Mouse (Mus musculus): ENCODE measurements around the gene Snrnp70. TPM values are rescaled to one million over a fixed set of nuclear protein-coding genes. Genes with fewer than 3 reads are reported as not detected.
"Not testable (repeated sequence)": the region's sequence is repeated elsewhere in the genome, so short reads cannot be mapped to it uniquely, and the experiment has no call there.

Snrnp70 gene
- polyA plus RNA-seq, 1 experiment from 2014 or later = 300 TPM

GRCm38 (mm10) chr7:45361243-45361804 is 34.2 kb downstream of the Snrnp70 start:
- Histone ChIP-seq H3K27ac (replicated peaks) (peak overlapping the region; percentile 68), H3K9me3 (no peaks in the 10 kb centered on the region), H3K4me1 (peaks cover 26% of the 10 kb centered on the region), H3K4me3 (peak overlapping the region; percentile 46), H3K27me3 (peaks cover 37% of the 10 kb centered on the region), H3K36me3 (peaks cover 19% of the 10 kb centered on the region), H3K4me2 (replicated peaks) (peak overlapping the region; percentile 81), H3K9ac (replicated peaks) (peak overlapping the region; percentile 65)
- WGBS = under 1% methylated on average over 43 of the region's 43 CpGs
- peak; percentile 89 for ATAC-seq (ENCODE audit: low FRiP score, low read depth)

- ATAC-seq (ENCODE audit: low FRiP score, low read depth) = no peak; the same call in 1 of the 2 replicates
- Histone ChIP-seq H3K9me3 (no peaks in the 10 kb centered on the region), H3K36me3 (peaks cover 23% of the 10 kb centered on the region), H3K4me1 (peaks cover 21% of the 10 kb centered on the region), H3K27ac (replicated peaks) (no peak overlapping the region), H3K9ac (replicated peaks) (no peak overlapping the region), H3K4me3 (no peak overlapping the region), H3K27me3 (peaks cover 37% of the 10 kb centered on the region), H3K4me2 (replicated peaks) (peak overlapping the region; percentile 81)
- 50% methylated on average over 18 of the region's 18 CpGs for WGBS
Observed at GRCm38 (mm10) chr7:45360404-45361125, 35.0 kb downstream of the Snrnp70 start.

GRCm38 (mm10) chr7:45359081-45359480 is 36.5 kb downstream of the Snrnp70 start:
- H3K4me3 ChIP-seq; H3K27ac ChIP-seq (replicated peaks); H3K9ac ChIP-seq (replicated peaks); ATAC-seq (ENCODE audit: low FRiP score, low read depth); H3K4me2 ChIP-seq (replicated peaks); H3K9me3 ChIP-seq: not testable (repeated sequence)
- WGBS = 65% methylated on average over 11 of the region's 11 CpGs
- Histone ChIP-seq H3K4me1 (peaks cover 16% of the 10 kb centered on the region), H3K27me3 (peaks cover 32% of the 10 kb centered on the region), H3K36me3 (peaks cover 33% of the 10 kb centered on the region)

- no peak overlapping the region for H3K4me3 ChIP-seq
- no peak overlapping the region for H3K27ac ChIP-seq (replicated peaks)
- no peaks in the 10 kb centered on the region for H3K9me3 ChIP-seq
- WGBS = 62% methylated on average over 13 of the region's 13 CpGs
- no peaks in the 10 kb centered on the region for H3K4me1 ChIP-seq
- H3K27me3 ChIP-seq = peaks cover 6% of the 10 kb centered on the region
- H3K4me2 ChIP-seq (replicated peaks) = no peak overlapping the region
- no peak for ATAC-seq (ENCODE audit: low FRiP score, low read depth)
- H3K9ac ChIP-seq (replicated peaks) = no peak overlapping the region
- H3K36me3 ChIP-seq = peaks cover 55% of the 10 kb centered on the region
Observed at GRCm38 (mm10) chr7:45356087-45356486, 39.5 kb downstream of the Snrnp70 start.

GRCm38 (mm10) chr7:45355318-45356020 is 40.1 kb downstream of the Snrnp70 start:
- Histone ChIP-seq H3K9me3 (no peaks in the 10 kb centered on the region), H3K9ac (replicated peaks) (no peak overlapping the region), H3K4me3 (no peak overlapping the region), H3K27ac (replicated peaks) (no peak overlapping the region), H3K27me3 (peaks cover 6% of the 10 kb centered on the region), H3K4me1 (no peaks in the 10 kb centered on the region), H3K4me2 (replicated peaks) (no peak overlapping the region), H3K36me3 (peaks cover 62% of the 10 kb centered on the region)
- no peak for ATAC-seq (ENCODE audit: low FRiP score, low read depth)
- WGBS = 80% methylated on average over 15 of the region's 15 CpGs

- Histone ChIP-seq H3K4me2 (replicated peaks) (no peak overlapping the region), H3K4me1 (no peaks in the 10 kb centered on the region), H3K9ac (replicated peaks) (no peak overlapping the region), H3K27me3 (no peaks in the 10 kb centered on the region), H3K36me3 (peaks cover 82% of the 10 kb centered on the region), H3K27ac (replicated peaks) (no peak overlapping the region), H3K9me3 (no peaks in the 10 kb centered on the region), H3K4me3 (no peak overlapping the region)
- no peak for ATAC-seq (ENCODE audit: low FRiP score, low read depth)
- WGBS = 26% methylated on average over 5 of the region's 5 CpGs
Observed at GRCm38 (mm10) chr7:45353041-45353440, 42.5 kb downstream of the Snrnp70 start.

- Histone ChIP-seq H3K4me1 (no peaks in the 10 kb centered on the region), H3K36me3 (peaks cover 71% of the 10 kb centered on the region), H3K9ac (replicated peaks) (no peak overlapping the region), H3K27ac (replicated peaks) (no peak overlapping the region), H3K4me3 (no peak overlapping the region), H3K27me3 (peaks cover 11% of the 10 kb centered on the region; the same call in 1 of the 2 replicates), H3K9me3 (no peaks in the 10 kb centered on the region), H3K4me2 (replicated peaks) (no peak overlapping the region)
- 83% methylated on average over 13 of the region's 13 CpGs for WGBS
- no peak for ATAC-seq (ENCODE audit: low FRiP score, low read depth)
Observed at GRCm38 (mm10) chr7:45346905-45347304, 48.6 kb downstream of the Snrnp70 start.

GRCm38 (mm10) chr7:45343543-45343942 is 52.0 kb downstream of the Snrnp70 start:
- H3K9me3 ChIP-seq = no peaks in the 10 kb centered on the region
- H3K4me2 ChIP-seq (replicated peaks) = no peak overlapping the region
- H3K4me1 ChIP-seq = peaks cover 25% of the 10 kb centered on the region
- H3K36me3 ChIP-seq = peaks cover 38% of the 10 kb centered on the region
- H3K27me3 ChIP-seq = peaks cover 26% of the 10 kb centered on the region
- H3K27ac ChIP-seq (replicated peaks) = no peak overlapping the region
- ATAC-seq (ENCODE audit: low FRiP score, low read depth) = no peak
- no peak overlapping the region for H3K9ac ChIP-seq (replicated peaks)
- no peak overlapping the region for H3K4me3 ChIP-seq
- 30% methylated on average over 13 of the region's 13 CpGs for WGBS

GRCm38 (mm10) chr7:45342081-45342480 is 53.5 kb downstream of the Snrnp70 start:
- H3K36me3 ChIP-seq = peaks cover 23% of the 10 kb centered on the region
- H3K4me1 ChIP-seq = peaks cover 35% of the 10 kb centered on the region
- H3K27ac ChIP-seq (replicated peaks) = no peak overlapping the region
- 91% methylated on average over 11 of the region's 11 CpGs for WGBS
- no peak overlapping the region for H3K9ac ChIP-seq (replicated peaks)
- peaks cover 37% of the 10 kb centered on the region for H3K27me3 ChIP-seq
- no peaks in the 10 kb centered on the region for H3K9me3 ChIP-seq
- H3K4me2 ChIP-seq (replicated peaks) = no peak overlapping the region
- no peak overlapping the region for H3K4me3 ChIP-seq
- no peak for ATAC-seq (ENCODE audit: low FRiP score, low read depth)

GRCm38 (mm10) chr7:45341303-45341702 is 54.2 kb downstream of the Snrnp70 start:
- H3K4me3 ChIP-seq = no peak overlapping the region
- 4% methylated on average over 8 of the region's 8 CpGs for WGBS
- no peaks in the 10 kb centered on the region for H3K9me3 ChIP-seq
- no peak overlapping the region for H3K27ac ChIP-seq (replicated peaks)
- H3K27me3 ChIP-seq = peaks cover 45% of the 10 kb centered on the region
- no peak for ATAC-seq (ENCODE audit: low FRiP score, low read depth)
- peak overlapping the region; percentile 86; the same call in 1 of the 2 replicates for H3K4me2 ChIP-seq (replicated peaks)
- peaks cover 16% of the 10 kb centered on the region for H3K36me3 ChIP-seq
- peaks cover 35% of the 10 kb centered on the region for H3K4me1 ChIP-seq
- H3K9ac ChIP-seq (replicated peaks) = no peak overlapping the region

GRCm38 (mm10) chr7:45340669-45341068 is 54.9 kb downstream of the Snrnp70 start:
- Histone ChIP-seq H3K27me3 (peaks cover 51% of the 10 kb centered on the region), H3K4me1 (peaks cover 35% of the 10 kb centered on the region), H3K27ac (replicated peaks) (no peak overlapping the region), H3K4me3 (peak overlapping the region; percentile 52), H3K36me3 (peaks cover 9% of the 10 kb centered on the region), H3K4me2 (replicated peaks) (peak overlapping the region; percentile 86), H3K9me3 (no peaks in the 10 kb centered on the region), H3K9ac (replicated peaks) (no peak overlapping the region)
- 4% methylated on average over 11 of the region's 11 CpGs for WGBS
- no peak for ATAC-seq (ENCODE audit: low FRiP score, low read depth)

GRCm38 (mm10) chr7:45340066-45340442 is 55.5 kb downstream of the Snrnp70 start:
- ATAC-seq (ENCODE audit: low FRiP score, low read depth) = no peak

More at GRCm38 (mm10) chr7:45340066-45340442, 55.5 kb downstream of the Snrnp70 start:
- H3K9me3 ChIP-seq = no peaks in the 10 kb centered on the region
- H3K4me3 ChIP-seq = peak overlapping the region; percentile 52
- H3K27me3 ChIP-seq = peaks cover 56% of the 10 kb centered on the region
- H3K9ac ChIP-seq (replicated peaks) = 0 out of 2 replicates have a peak overlapping the region, but pooled peaks have one; percentile 68
- no peak overlapping the region for H3K27ac ChIP-seq (replicated peaks)
- peaks cover 3% of the 10 kb centered on the region; the same call in 1 of the 2 replicates for H3K36me3 ChIP-seq
- H3K4me1 ChIP-seq = peaks cover 35% of the 10 kb centered on the region
- WGBS = 2% methylated on average over 11 of the region's 11 CpGs
- peak overlapping the region; percentile 86 for H3K4me2 ChIP-seq (replicated peaks)

All from midbrain, embryonic 12.5 days (tissue).